Mouse (Mus musculus) 416B (cell line): Measurements from ENCODE around the gene Atf6b.

Experiments used
- DNase-seq: peaks from one replicate; pipeline ENCODE4 v3.0.0; 2011; ENCODE audit warnings: low read depth

Atf6b gene

DNA sequence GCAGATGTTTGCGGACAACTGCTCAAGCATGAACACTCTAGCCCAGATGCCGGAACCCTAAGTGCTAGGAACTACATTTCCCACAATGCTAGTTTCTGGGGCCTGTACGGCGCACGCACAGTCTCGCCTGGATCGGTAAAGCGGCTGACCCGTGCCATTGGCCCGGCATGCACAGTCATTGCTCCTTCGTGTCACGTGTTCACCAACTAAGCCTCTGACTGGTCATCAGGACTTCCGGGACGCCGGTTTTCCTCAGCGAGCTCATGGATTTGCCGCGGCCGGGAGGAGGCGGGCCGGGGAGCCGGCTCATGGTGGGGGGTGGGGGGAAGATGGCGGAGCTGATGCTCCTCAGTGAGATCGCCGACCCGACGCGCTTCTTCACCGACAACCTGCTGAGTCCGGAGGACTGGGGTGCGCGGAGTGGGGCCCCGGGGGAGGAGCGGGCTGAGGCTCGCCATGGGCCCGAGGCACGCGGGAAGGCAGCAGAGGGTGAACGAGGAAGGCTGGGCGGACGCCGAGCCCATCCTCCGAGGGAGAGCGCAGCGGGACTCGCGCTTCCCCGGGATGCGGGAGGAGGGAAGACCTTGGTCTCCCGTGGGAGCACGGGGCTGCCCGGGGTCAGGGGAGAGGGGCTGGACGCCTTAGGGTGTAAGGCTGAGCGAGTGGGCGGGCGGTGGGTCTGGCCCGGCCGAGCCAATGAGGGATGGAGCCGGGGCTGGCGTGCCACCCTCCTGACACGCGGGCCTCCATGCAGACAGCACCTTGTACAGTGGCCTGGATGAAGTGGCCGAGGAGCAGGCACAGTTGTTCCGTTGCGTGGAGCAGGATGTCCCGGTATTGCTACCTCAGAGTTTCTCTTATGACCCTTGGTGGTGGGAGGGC is at the start of gene Atf6b:
TSS of gene Atf6b (plus strand) at position 241 of the 882 bp plus-strand sequence.
- peak; percentile 99 for DNase-seq

- no peak for DNase-seq
Observed at GRCm38 (mm10) chr17:34597566-34598095, 49.3 kb upstream of the Atf6b start, which contains the start of gene Ager. TSS of gene Ager (plus strand) at chr17:34597862.

DNA sequence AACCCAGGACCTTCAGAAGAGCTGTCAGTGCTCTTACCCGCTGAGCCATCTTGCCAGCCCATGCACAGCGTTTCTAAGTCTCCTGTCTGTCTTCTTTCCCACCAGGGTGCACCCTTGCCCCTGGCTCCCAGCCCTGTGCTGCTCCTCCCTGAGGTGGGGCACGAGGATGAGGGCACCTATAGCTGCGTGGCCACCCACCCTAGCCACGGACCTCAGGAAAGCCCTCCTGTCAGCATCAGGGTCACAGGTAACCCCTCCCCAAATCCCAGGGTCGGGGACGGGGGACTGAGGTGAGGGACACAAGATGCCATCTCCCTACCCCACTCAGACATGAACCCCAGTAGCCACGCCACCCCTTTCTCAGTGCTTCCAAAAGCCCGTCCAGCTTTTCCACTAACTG is 47.1 kb upstream of the Atf6b start:
- no peak for DNase-seq

- no peak for DNase-seq
Observed at GRCm38 (mm10) chr17:34601796-34602195, 45.1 kb upstream of the Atf6b start.

DNA sequence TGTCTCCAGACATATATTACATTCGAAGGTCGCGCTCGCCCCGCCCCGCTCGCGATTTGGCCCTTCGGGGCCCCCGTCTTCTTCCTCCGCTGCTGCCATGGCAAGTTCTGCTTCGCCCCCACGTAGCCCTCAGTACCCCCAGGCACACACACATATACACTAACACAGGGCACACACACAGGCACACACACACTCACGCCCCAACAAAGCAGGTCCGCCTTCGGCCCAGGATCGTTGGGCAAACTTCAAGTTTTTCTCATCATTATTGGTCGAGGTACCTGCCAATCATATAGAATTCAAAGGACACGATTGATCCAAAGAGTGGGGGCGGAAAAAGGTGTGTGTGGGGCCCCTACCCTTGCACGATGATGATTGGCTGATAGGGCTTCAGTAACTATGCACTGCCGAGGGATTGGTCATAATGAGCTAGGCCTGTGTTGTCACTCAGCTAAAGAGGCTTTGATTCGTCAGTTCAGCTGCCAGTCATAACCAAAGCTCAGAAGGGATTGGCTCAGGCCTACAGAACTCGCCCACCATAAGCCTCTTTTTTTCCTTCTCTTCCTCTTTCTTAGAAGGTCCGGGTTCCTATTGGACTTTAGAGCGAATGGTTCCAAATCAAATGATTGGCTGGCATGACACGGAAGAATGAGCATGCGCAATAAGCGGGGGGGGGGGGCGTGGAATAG is 43.4 kb upstream of the Atf6b start, which contains the start of gene Rnf5:
TSS of gene Rnf5 (minus strand) at position 316 of the 686 bp plus-strand sequence.
- DNase-seq, result peak; percentile 100

DNA sequence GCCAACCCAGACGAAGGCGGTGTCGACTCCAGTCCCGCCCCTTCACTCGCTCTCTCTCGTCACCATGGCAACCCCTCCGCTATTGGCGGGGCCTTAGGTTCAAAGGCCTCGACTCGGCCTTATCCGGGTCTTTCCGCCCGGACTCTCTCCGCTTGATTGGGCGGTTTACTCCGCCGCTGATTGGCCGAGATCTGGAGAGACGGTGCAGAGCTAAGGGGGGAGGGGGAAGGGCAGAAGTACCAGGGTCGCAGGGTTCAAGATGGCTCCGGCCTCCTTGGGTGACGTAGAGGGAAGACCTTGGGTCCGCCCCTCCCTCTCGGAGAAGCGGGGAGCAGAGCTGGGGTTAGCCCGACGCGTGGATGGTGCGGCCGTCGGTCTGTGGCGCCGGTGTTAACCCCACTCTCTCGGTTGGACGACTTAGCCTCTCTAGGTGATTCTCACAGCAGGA is 42.9 kb upstream of the Atf6b start, which contains the start of gene Agpat1:
TSS of gene Agpat1 (plus strand) at position 202 of the 448 bp plus-strand sequence.
- peak; percentile 100 for DNase-seq

- peak; percentile 69 for DNase-seq
Observed at GRCm38 (mm10) chr17:34604511-34605237, 42.3 kb upstream of the Atf6b start.

DNA sequence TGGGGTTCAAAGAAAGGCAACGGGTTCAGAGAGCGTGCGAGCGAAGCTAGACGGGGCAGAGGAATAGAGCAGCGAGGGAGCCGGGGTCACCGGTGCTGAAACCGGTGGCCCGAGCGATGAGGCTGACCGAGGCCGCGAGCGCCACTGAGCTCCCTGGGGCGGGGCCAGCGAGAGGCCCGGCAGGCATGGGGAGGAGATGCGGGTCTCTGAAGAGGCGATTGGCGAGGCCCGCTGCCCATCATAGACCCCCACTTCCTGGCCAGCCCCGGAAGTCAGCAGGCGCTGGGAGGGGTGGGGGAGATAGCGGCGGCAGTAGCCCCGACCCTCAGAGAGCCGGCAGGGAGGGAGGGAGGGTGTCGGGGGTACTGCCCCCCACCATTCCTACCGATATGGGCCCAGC is 41.3 kb upstream of the Atf6b start:
- DNase-seq, result peak; percentile 96

DNA sequence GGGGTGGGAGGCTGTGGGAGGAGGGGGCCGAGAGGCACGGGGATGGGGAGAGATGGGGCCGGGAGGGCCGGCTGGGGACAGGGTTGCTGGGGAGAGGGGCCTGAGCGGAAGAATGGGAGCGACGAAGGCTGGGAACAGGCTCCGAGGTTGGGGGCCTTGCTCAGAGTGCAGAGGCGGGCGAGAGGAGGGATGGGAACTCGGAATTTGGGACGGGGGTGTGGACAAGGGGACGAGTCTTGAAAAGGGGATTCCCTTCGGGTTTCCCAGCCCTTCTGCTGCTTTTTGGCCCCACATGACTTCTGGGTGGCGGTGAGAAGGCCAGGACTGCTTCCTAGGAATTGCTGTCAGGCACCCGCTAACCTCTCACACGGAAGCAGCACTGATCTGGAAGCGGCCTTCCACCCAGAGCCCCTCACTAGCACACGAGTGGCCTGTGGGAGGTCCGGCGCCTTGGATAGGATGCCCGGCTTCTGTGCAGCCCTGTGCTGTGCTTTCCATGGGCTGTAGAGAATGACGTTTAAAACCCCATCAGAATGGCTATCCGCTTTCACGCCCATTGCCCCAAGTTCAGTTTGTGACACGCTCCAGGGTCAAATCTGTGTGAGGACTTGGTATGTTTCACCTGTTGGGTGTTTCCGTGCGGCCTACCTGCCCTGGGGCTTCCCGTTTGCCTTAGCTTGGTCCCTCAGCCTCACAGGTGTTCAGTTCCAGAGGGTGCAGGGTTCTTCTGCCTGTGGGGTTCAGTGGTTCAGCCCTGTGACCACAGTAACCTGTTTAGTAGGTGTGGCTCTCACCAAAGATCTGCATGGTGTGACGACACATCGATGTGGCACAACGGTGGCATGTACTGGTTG is 40.5 kb upstream of the Atf6b start:
- DNase-seq, result no peak

GRCm38 (mm10) chr17:34607997-34608396 is 38.9 kb upstream of the Atf6b start:
- no peak for DNase-seq

- DNase-seq, result no peak
Observed at GRCm38 (mm10) chr17:34611050-34611449, 35.9 kb upstream of the Atf6b start.

DNA sequence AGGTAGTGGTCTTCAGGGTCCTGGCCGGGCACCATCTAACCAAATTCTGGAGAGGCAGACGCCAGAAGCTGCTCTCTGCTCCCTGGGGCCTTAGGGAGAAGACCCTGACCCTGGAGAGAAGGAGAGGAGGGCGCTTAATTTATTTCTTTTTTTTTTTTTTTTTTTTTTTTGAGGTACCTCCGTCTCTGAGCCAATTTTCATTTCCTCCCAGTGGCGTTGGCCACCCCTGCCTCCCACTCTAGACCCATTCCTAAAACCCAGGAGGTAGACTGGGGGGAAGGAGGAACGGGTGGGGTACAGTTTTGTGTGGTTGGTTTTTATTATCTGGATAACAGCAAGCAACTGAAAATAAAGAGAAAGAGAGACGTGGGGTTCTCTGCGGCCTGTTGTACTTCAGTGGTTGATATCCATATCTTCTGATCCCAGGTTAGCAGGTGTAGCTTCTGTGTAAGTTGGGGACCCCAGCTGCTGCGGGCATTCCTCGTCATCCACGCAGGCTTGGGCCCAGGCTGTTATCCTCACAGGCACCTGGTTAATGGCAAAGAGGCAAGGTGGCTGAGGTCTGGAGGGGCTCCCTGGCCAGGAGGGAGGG is 33.8 kb upstream of the Atf6b start:
- no peak for DNase-seq

GRCm38 (mm10) chr17:34613830-34614229 is 33.1 kb upstream of the Atf6b start:
- no peak for DNase-seq

GRCm38 (mm10) chr17:34615871-34616270 is 31.1 kb upstream of the Atf6b start, which contains the start of gene Egfl8:
TSS of gene Egfl8 (minus strand) at chr17:34615971.
- DNase-seq, result no peak

DNA sequence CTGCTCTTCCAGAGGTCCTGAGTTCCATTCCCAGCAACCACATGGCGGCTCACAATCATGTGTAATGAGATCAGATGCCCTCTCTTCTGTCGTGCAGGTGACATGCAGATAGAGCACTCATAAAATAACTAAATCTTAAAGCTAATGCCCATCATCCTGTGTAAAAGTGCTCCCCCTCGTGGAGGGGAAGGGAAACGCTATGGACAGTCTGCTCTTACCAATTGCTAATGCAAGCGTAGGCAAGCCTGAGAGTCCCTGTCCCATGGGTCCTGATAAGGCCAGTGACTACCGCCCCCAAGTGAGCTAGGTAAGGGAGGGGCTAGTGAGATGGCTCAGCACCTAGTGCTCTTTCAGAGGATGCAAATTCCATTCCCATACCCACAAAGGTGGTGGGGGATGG is 27.9 kb upstream of the Atf6b start:
- DNase-seq, result peak; percentile 83

GRCm38 (mm10) chr17:34621006-34621405 is 25.9 kb upstream of the Atf6b start:
- no peak for DNase-seq

DNA sequence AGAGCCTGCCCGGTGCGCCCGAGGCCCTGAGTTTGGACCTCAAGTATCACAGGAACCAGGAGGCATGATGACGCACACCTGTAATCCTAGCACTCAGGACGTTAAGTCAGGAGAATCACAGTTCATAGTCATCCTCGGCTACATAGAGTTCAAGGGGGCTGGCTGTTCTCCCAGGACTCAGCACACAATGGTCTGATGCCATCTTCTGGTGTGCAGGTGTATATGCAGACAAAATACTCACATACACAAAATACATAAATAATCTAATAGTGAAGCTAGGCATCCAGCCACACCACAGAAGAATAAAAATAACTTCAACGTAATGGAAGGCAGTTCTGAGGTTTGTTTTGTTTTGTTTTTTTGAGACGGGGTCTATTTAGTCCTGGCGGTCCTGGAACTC is 23.8 kb upstream of the Atf6b start:
- DNase-seq, result peak; percentile 24

GRCm38 (mm10) chr17:34624981-34625380 is 22.0 kb upstream of the Atf6b start:
- DNase-seq, result no peak

- no peak for DNase-seq
Observed at GRCm38 (mm10) chr17:34626062-34626772, 20.7 kb upstream of the Atf6b start.

GRCm38 (mm10) chr17:34626773-34627092 is 20.2 kb upstream of the Atf6b start:
- peak; percentile 78 for DNase-seq
